Mouse (Mus musculus): ENCODE results near the gene Krt10. TPM values are rescaled to one million over a fixed set of nuclear protein-coding genes. Genes with fewer than 3 reads are reported as not detected.

The Krt10 gene
- polyA plus RNA-seq, 1 experiment from 2014 or later = 39.7 TPM

DNA sequence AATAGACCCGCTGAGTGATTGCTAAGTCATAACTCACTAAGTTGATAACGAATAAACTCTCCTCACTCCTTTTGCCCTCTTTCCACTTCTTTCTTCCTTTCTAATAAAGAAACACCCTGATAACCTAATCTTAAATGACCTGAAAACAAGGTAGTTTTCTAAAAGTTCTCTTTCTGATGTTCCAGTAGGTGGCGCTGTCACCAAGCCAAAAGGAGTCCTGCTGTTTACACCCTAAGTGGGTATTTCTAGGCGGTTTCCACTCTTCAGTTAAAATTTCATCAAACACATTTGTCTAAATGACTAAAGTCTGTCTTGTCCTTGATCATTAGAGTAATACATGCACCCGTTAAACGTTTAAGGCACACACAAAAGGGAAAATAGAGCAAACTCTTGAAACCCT is 24.1 kb upstream of the Krt10 start:
- no peaks in the 10 kb centered on the region for H3K36me3 ChIP-seq (ENCODE audit: control insufficient read depth, insufficient read depth, low read length)
- WGBS = 23% methylated on average over 6 of the region's 6 CpGs
- H3K9me3 ChIP-seq (ENCODE audit: control insufficient read depth, low read length) = no peaks in the 10 kb centered on the region
- no peak overlapping the region for H3K4me2 ChIP-seq (ENCODE audit: low read depth, low read length)
- H3K4me3 ChIP-seq (ENCODE audit: low read depth, low read length) = no peak overlapping the region
- no peak overlapping the region for H3K27ac ChIP-seq (ENCODE audit: low read depth, low read length)
- no peak overlapping the region for H3K9ac ChIP-seq (replicated peaks; ENCODE audit: low read depth, low read length)
- ATAC-seq (ENCODE audit: low read depth) = no peak
- H3K27me3 ChIP-seq (ENCODE audit: control insufficient read depth, insufficient read depth, low read length) = no peaks in the 10 kb centered on the region
- no peaks in the 10 kb centered on the region for H3K4me1 ChIP-seq (ENCODE audit: control insufficient read depth, insufficient read depth, low read length)

DNA sequence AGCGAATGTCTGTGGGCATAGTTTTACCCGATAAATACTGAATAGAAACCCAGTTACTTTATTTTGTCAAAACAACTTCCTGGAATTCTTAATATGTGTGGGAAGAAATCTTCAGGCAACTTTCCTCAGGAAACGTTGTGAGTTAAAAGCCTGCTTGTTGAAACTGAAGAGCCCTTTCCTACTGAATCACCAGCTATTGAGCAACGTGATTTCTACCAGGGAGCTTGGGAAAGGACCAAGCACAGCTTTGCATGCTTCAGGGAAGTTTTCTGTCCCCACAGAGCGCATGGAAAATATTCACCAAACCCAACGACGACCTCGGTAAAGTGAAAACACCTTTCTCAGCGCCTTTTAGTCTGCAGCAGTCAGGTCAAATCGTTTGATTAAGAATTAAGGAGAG is 17.0 kb upstream of the Krt10 start:
- no peaks in the 10 kb centered on the region for H3K4me1 ChIP-seq (ENCODE audit: control insufficient read depth, insufficient read depth, low read length)
- no peak overlapping the region for H3K9ac ChIP-seq (replicated peaks; ENCODE audit: low read depth, low read length)
- no peaks in the 10 kb centered on the region for H3K36me3 ChIP-seq (ENCODE audit: control insufficient read depth, insufficient read depth, low read length)
- no peak for ATAC-seq (ENCODE audit: low read depth)
- H3K9me3 ChIP-seq (ENCODE audit: control insufficient read depth, low read length) = no peaks in the 10 kb centered on the region
- H3K27ac ChIP-seq (ENCODE audit: low read depth, low read length) = no peak overlapping the region
- H3K4me2 ChIP-seq (ENCODE audit: low read depth, low read length) = no peak overlapping the region
- no peak overlapping the region for H3K4me3 ChIP-seq (ENCODE audit: low read depth, low read length)
- 74% methylated on average over 10 of the region's 10 CpGs for WGBS
- no peaks in the 10 kb centered on the region for H3K27me3 ChIP-seq (ENCODE audit: control insufficient read depth, insufficient read depth, low read length)

DNA sequence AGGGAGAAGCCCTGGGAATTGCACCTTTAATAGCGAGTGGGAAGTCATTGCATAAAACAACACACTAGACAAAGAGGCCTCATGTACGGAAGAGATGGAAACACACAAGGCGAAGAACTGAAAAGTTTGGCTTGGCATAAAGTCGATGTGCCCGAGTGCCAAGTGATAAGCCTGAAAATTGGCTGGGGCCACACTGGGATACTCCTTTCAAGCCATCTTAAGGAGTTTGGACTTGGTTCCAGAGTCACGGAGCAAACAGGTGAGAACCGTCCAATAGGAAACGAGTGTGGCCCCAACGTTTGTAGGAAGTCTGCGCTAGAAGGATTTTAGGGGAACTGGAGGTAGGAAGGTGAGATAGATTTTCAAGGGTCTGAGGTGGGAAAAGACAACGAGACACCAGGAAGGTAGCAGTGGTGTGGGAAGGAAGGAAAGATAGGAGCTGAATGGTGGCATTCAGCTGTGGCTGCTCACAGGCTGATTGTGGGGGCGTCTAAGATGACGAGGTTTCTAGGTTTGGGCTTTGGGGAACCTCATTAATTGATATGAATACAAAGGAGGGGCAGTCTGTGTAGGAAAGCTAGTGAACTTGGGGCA is 10.9 kb upstream of the Krt10 start:
- Histone ChIP-seq H3K4me2 (ENCODE audit: low read depth, low read length) (no peak overlapping the region), H3K27me3 (ENCODE audit: control insufficient read depth, insufficient read depth, low read length) (peaks cover 2% of the 10 kb centered on the region; the same call in 1 of the 2 replicates), H3K36me3 (ENCODE audit: control insufficient read depth, insufficient read depth, low read length) (no peaks in the 10 kb centered on the region), H3K27ac (ENCODE audit: low read depth, low read length) (no peak overlapping the region), H3K4me3 (ENCODE audit: low read depth, low read length) (no peak overlapping the region), H3K4me1 (ENCODE audit: control insufficient read depth, insufficient read depth, low read length) (no peaks in the 10 kb centered on the region), H3K9me3 (ENCODE audit: control insufficient read depth, low read length) (no peaks in the 10 kb centered on the region), H3K9ac (replicated peaks; ENCODE audit: low read depth, low read length) (no peak overlapping the region)
- no peak for ATAC-seq (ENCODE audit: low read depth)
- 88% methylated on average over 13 of the region's 13 CpGs for WGBS

DNA sequence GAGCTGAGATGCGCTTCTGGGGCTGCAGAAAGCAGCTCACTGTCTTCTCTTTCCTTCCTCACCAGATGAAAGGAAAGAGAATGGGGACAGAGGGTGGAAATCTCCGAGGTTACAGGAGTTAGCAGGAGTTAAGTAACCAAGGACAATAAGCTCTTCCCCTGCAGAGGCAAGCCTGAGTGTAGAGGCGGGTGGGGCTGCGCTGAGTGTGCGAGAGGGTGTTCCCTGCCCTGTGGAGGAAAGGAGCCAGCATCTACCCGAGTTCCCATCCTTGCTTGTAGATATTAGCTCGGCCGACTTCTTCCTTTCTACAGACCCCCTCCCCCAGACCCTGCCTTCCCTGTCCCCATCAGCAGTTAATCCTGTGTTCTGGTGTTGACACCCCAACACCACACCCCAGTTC is 9.7 kb upstream of the Krt10 start:
- Histone ChIP-seq H3K27ac (ENCODE audit: low read depth, low read length) (no peak overlapping the region), H3K9me3 (ENCODE audit: control insufficient read depth, low read length) (no peaks in the 10 kb centered on the region), H3K27me3 (ENCODE audit: control insufficient read depth, insufficient read depth, low read length) (peaks cover 2% of the 10 kb centered on the region; the same call in 1 of the 2 replicates), H3K36me3 (ENCODE audit: control insufficient read depth, insufficient read depth, low read length) (no peaks in the 10 kb centered on the region), H3K4me1 (ENCODE audit: control insufficient read depth, insufficient read depth, low read length) (no peaks in the 10 kb centered on the region), H3K9ac (replicated peaks; ENCODE audit: low read depth, low read length) (no peak overlapping the region), H3K4me2 (ENCODE audit: low read depth, low read length) (no peak overlapping the region), H3K4me3 (ENCODE audit: low read depth, low read length) (no peak overlapping the region)
- WGBS = 65% methylated on average over 8 of the region's 8 CpGs
- no peak for ATAC-seq (ENCODE audit: low read depth)

DNA sequence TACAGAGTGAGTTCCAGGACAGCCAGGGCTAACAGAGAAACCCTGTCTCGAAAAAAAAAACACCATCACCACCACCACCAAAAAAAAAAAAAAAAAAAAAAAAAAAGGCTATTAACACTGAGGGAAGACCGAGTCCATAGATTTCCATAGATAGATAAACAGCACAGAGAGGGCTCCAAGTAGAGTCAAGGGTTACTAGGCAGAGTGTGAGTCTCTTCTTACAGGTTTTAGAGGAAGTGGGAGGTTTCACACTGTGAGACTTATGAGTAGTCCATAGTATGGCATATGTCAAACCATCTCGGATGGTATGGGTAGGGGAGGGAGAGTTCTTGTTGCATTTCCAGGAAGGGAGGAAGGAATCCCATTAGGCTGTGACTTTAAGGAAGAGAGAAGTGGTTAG is 8.9 kb upstream of the Krt10 start:
- no peak for ATAC-seq (ENCODE audit: low read depth)
- Histone ChIP-seq H3K4me1 (ENCODE audit: control insufficient read depth, insufficient read depth, low read length) (no peaks in the 10 kb centered on the region), H3K9ac (replicated peaks; ENCODE audit: low read depth, low read length) (no peak overlapping the region), H3K27me3 (ENCODE audit: control insufficient read depth, insufficient read depth, low read length) (peaks cover 2% of the 10 kb centered on the region; the same call in 1 of the 2 replicates), H3K4me3 (ENCODE audit: low read depth, low read length) (no peak overlapping the region), H3K36me3 (ENCODE audit: control insufficient read depth, insufficient read depth, low read length) (no peaks in the 10 kb centered on the region), H3K4me2 (ENCODE audit: low read depth, low read length) (no peak overlapping the region), H3K9me3 (ENCODE audit: control insufficient read depth, low read length) (no peaks in the 10 kb centered on the region), H3K27ac (ENCODE audit: low read depth, low read length) (no peak overlapping the region)
- 86% methylated on average over 3 of the region's 3 CpGs for WGBS

DNA sequence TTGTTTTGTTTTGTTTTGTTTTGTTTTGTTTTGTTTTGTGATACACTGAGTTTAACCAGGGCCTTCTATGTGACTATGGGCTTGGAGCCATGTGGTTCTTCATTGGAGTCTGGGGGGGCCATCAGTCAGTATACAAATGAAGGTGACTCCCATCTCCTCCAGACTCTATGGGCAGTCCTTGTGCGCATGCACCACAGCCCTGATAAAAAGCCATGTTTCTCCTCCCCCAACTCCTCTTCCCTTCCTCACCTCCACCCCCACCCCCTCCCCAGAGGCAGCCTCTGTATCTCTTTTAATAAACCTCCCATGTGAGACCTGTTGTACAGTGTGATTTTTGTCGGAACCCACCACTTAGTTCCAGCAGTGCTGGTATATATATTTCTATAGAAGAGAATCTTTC is 7.5 kb upstream of the Krt10 start:
- Histone ChIP-seq H3K27ac (ENCODE audit: low read depth, low read length) (no peak overlapping the region), H3K4me1 (ENCODE audit: control insufficient read depth, insufficient read depth, low read length) (no peaks in the 10 kb centered on the region), H3K9ac (replicated peaks; ENCODE audit: low read depth, low read length) (no peak overlapping the region), H3K27me3 (ENCODE audit: control insufficient read depth, insufficient read depth, low read length) (peaks cover 2% of the 10 kb centered on the region; the same call in 1 of the 2 replicates), H3K9me3 (ENCODE audit: control insufficient read depth, low read length) (no peaks in the 10 kb centered on the region), H3K4me2 (ENCODE audit: low read depth, low read length) (no peak overlapping the region), H3K36me3 (ENCODE audit: control insufficient read depth, insufficient read depth, low read length) (no peaks in the 10 kb centered on the region), H3K4me3 (ENCODE audit: low read depth, low read length) (no peak overlapping the region)
- WGBS = 82% methylated on average over 2 of the region's 2 CpGs
- ATAC-seq (ENCODE audit: low read depth) = no peak

DNA sequence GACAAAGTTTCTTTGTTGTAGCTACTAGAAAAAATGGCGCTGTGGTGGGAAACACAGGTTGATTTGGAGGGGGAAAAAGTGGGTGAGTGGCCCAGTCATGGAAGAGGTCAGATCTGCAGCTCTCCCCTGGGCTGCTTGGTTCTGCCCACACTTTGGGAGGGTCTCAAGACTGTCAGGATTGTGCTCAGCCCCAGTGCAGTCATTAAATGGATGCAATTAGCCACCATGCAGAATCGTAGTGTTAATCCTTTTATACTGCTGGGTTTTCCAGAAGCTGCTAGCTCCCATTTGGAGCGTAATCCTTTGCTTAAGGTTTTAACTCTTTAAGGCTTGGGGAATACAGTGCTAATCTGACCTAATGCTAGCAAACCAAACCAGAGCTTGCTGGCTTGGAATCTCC is 6.9 kb upstream of the Krt10 start:
- Histone ChIP-seq H3K9me3 (ENCODE audit: control insufficient read depth, low read length) (no peaks in the 10 kb centered on the region), H3K4me2 (ENCODE audit: low read depth, low read length) (no peak overlapping the region), H3K27me3 (ENCODE audit: control insufficient read depth, insufficient read depth, low read length) (peaks cover 2% of the 10 kb centered on the region; the same call in 1 of the 2 replicates), H3K9ac (replicated peaks; ENCODE audit: low read depth, low read length) (no peak overlapping the region), H3K4me3 (ENCODE audit: low read depth, low read length) (no peak overlapping the region), H3K36me3 (ENCODE audit: control insufficient read depth, insufficient read depth, low read length) (no peaks in the 10 kb centered on the region), H3K4me1 (ENCODE audit: control insufficient read depth, insufficient read depth, low read length) (no peaks in the 10 kb centered on the region), H3K27ac (ENCODE audit: low read depth, low read length) (no peak overlapping the region)
- ATAC-seq (ENCODE audit: low read depth) = no peak
- 36% methylated on average over 3 of the region's 3 CpGs for WGBS

DNA sequence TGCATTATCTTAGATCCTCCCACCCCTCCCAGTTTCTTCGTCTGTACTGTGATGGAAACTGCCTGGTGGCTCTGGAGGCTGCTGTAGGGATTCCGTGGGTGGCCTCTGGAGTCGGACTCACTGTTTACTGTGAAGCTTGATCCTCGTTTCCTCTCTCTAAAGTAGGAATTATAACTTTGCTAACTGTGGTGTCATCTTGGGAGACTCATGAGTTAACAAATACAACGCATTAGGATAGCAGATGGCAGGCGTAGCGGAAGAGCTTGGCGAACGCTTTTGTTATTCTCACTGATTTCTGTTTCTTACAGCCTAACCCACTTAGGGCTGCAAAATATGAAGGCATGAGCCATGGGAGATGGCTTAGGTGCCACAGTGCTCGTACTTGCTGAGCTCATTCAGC is 3.3 kb upstream of the Krt10 start:
- Histone ChIP-seq H3K4me1 (ENCODE audit: control insufficient read depth, insufficient read depth, low read length) (no peaks in the 10 kb centered on the region), H3K4me2 (ENCODE audit: low read depth, low read length) (no peak overlapping the region), H3K4me3 (ENCODE audit: low read depth, low read length) (no peak overlapping the region), H3K27ac (ENCODE audit: low read depth, low read length) (no peak overlapping the region), H3K9ac (replicated peaks; ENCODE audit: low read depth, low read length) (no peak overlapping the region), H3K9me3 (ENCODE audit: control insufficient read depth, low read length) (no peaks in the 10 kb centered on the region), H3K27me3 (ENCODE audit: control insufficient read depth, insufficient read depth, low read length) (no peaks in the 10 kb centered on the region), H3K36me3 (ENCODE audit: control insufficient read depth, insufficient read depth, low read length) (no peaks in the 10 kb centered on the region)
- 89% methylated on average over 10 of the region's 10 CpGs for WGBS
- no peak for ATAC-seq (ENCODE audit: low read depth)

DNA sequence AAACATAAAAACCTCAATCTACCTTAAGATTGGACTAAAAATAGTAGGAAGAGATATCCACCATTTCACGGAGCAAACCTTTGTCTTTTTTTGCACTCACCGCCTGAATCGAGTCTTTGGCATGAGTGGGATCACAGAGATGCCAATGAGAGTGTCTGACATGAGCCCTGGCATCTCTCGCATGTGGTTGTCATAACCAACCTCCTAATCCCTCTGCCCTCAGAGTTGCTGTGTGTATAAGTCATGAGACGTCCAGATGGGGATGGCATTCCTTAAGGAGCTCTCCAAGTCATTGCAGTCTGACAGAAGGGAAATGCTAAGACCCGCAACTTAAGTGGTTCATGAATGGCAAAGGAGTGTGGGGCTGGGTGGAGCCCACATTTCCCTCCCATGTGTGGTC is 2.2 kb upstream of the Krt10 start:
- no peak overlapping the region for H3K9ac ChIP-seq (replicated peaks; ENCODE audit: low read depth, low read length)
- H3K27me3 ChIP-seq (ENCODE audit: control insufficient read depth, insufficient read depth, low read length) = no peaks in the 10 kb centered on the region
- no peak overlapping the region for H3K4me2 ChIP-seq (ENCODE audit: low read depth, low read length)
- 86% methylated on average over 6 of the region's 6 CpGs for WGBS
- H3K4me3 ChIP-seq (ENCODE audit: low read depth, low read length) = no peak overlapping the region
- no peaks in the 10 kb centered on the region for H3K36me3 ChIP-seq (ENCODE audit: control insufficient read depth, insufficient read depth, low read length)
- no peaks in the 10 kb centered on the region for H3K9me3 ChIP-seq (ENCODE audit: control insufficient read depth, low read length)
- no peak for ATAC-seq (ENCODE audit: low read depth)
- H3K27ac ChIP-seq (ENCODE audit: low read depth, low read length) = no peak overlapping the region
- peaks cover 4% of the 10 kb centered on the region; the same call in 1 of the 2 replicates for H3K4me1 ChIP-seq (ENCODE audit: control insufficient read depth, insufficient read depth, low read length)

Data from neural tube, embryonic 14.5 days (tissue).